14 mouse cellular contexts compared by ENCODE assay signal in the genomic region with DNA sequence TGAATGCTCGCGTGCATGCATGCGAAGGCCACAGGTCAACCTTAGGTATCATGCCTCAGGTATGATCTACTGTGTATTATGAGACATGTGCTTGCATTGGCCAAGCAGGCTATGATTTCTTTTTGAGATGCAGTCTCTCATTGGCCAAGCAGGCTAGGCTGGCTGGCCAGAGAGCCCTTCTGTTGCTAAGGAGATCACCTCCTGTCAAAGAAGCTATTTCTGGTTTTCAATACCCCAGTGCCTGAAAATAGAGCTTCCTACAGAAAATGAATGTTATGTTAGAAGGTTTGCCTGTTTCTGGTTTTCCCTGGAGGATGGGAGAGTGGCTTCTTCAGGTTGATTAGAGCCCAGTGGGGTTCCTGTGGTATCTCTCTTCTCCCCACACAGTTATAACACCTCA.
DNase-seq lines count a peak whose midpoint lies in the region; ATAC-seq lines count a peak whose summit lies in the region.
"Had no signal": no experiment of that assay in that cellular context is flagged by ENCODE, and none has a peak within 500 bp of the region (broad histone marks: within the 10 kb centered on the region; RNA-seq: fewer than 3 reads in every experiment).

No protein-coding gene starts in this region.

- no peaks in the 10 kb centered on the region for H3K4me1 ChIP-seq in hindbrain, embryonic 16.5 days (ENCODE audit: control insufficient read depth, insufficient read depth, low read depth, low read length)
- H3K4me1 ChIP-seq in hindbrain, embryonic 11.5 days (replicated peaks; ENCODE audit: control insufficient read depth, insufficient read depth, low read length): no peaks in the 10 kb centered on the region
- H3K4me1 ChIP-seq: liver, embryonic 13.5 days; neural tube, embryonic 12.5 days had no signal

- H3K4me3 ChIP-seq in hindbrain, embryonic 16.5 days (ENCODE audit: low read length): no peak overlapping the region
- no peak overlapping the region for H3K4me3 ChIP-seq in hindbrain, embryonic 11.5 days (ENCODE audit: low read depth, low read length)
- H3K4me3 ChIP-seq: erythroblast, embryonic 14.5 days; heart, adult 2 months; liver, embryonic 13.5 days; neural tube, embryonic 12.5 days had no signal

- 98% methylated on average over 3 of the region's 3 CpGs for WGBS in hindbrain, embryonic 16.5 days
- WGBS in hindbrain, embryonic 11.5 days: 87% methylated on average over 3 of the region's 3 CpGs

- no peak overlapping the region; the same call in 1 of the 2 replicates for H3K27ac ChIP-seq in hindbrain, embryonic 16.5 days (ENCODE audit: low read depth, low read length)
- no peak overlapping the region for H3K27ac ChIP-seq in hindbrain, embryonic 11.5 days (ENCODE audit: low read depth, low read length)
- H3K27ac ChIP-seq: heart, adult 2 months; liver, embryonic 13.5 days; neural tube, embryonic 12.5 days had no signal

- no peak overlapping the region for H3K9ac ChIP-seq in hindbrain, embryonic 16.5 days (ENCODE audit: low read depth, low read length)
- H3K9ac ChIP-seq in hindbrain, embryonic 11.5 days (ENCODE audit: low read depth, low read length): no peak overlapping the region
- H3K9ac ChIP-seq: liver, embryonic 13.5 days; neural tube, embryonic 12.5 days had no signal

- DNase-seq in hindbrain, embryonic 11.5 days (ENCODE audit: low spot score): no peak
- peak; percentile 37 to 48 for DNase-seq in right cerebral cortex, adult 2 months (ENCODE audit: low spot score in 2 of 2)
- no peak for DNase-seq in right cerebral cortex, postnatal 4 days
- DNase-seq in frontal cortex, postnatal 36 days (ENCODE audit: low spot score in 2 of 2): peak; percentile 16 to 68
- DNase-seq in telencephalon, adult 2 months (ENCODE audit: low read depth, low spot score): peak; percentile 73
- no peak for DNase-seq in embryo, embryonic 11 days
- no peak for DNase-seq in lung, adult 18-20 months
- DNase-seq: heart, adult 2 months; liver, embryonic 13.5 days; lung, postnatal 14 days; midbrain, embryonic 14.5 days had no signal

- ATAC-seq in hindbrain, embryonic 16.5 days: peak; percentile 51
- ATAC-seq in hindbrain, embryonic 11.5 days (ENCODE audit: low FRiP score): no peak

- no peaks in the 10 kb centered on the region for H3K36me3 ChIP-seq in hindbrain, embryonic 16.5 days (ENCODE audit: control insufficient read depth, insufficient read depth, low read length)
- no peaks in the 10 kb centered on the region for H3K36me3 ChIP-seq in hindbrain, embryonic 11.5 days (ENCODE audit: control insufficient read depth, insufficient read depth, low read length)
- H3K36me3 ChIP-seq: liver, embryonic 13.5 days; neural tube, embryonic 12.5 days had no signal

- H3K9me3 ChIP-seq in hindbrain, embryonic 16.5 days (ENCODE audit: control insufficient read depth, low read length): no peaks in the 10 kb centered on the region
- no peaks in the 10 kb centered on the region for H3K9me3 ChIP-seq in hindbrain, embryonic 11.5 days (ENCODE audit: control insufficient read depth, low read length)
- H3K9me3 ChIP-seq: liver, embryonic 13.5 days; neural tube, embryonic 12.5 days had no signal

- no peak overlapping the region for H3K4me2 ChIP-seq in hindbrain, embryonic 16.5 days (ENCODE audit: low read length)
- no peak overlapping the region for H3K4me2 ChIP-seq in hindbrain, embryonic 11.5 days (replicated peaks; ENCODE audit: low read depth, low read length)
- H3K4me2 ChIP-seq: liver, embryonic 13.5 days; neural tube, embryonic 12.5 days had no signal

- H3K27me3 ChIP-seq in hindbrain, embryonic 16.5 days (replicated peaks; ENCODE audit: control insufficient read depth, insufficient read depth, low read length): no peaks in the 10 kb centered on the region
- H3K27me3 ChIP-seq in hindbrain, embryonic 11.5 days (ENCODE audit: control insufficient read depth, insufficient read depth, low read length): no peaks in the 10 kb centered on the region
- H3K27me3 ChIP-seq: liver, embryonic 13.5 days; neural tube, embryonic 12.5 days had no signal

Comparison
In these comparisons a context has a peak if more than half of its experiments do, and no peak if none do; other contexts are left out.
1. DNase-seq: peak in right cerebral cortex, adult 2 months (2 of 2), frontal cortex, postnatal 36 days (2 of 2) and telencephalon, adult 2 months (single experiment); none in hindbrain, embryonic 11.5 days (single experiment), right cerebral cortex, postnatal 4 days (single experiment), embryo, embryonic 11 days (single experiment) and lung, adult 18-20 months (0 of 2).